Mouse (Mus musculus) thymus, postnatal 0 days (tissue): ENCODE measurements around the gene Mcm3. TPM values are rescaled to one million over a fixed set of nuclear protein-coding genes. Genes with fewer than 3 reads are reported as not detected.

Source experiments
- DNase-seq: peaks from one replicate; pipeline ENCODE4 v3.0.0-alpha.2; 2015; ENCODE audit warnings: low spot score
- polyA plus RNA-seq: library from polyadenylated mRNA; unstranded; fragments of >200 nt; fragmentation: Nextera tagmentation; extraction: Ambion mirVana; gene quantifications from 2 replicates; pipeline ENCODE4 v1.2.1, GENCODE M21; 2015

Gene Mcm3
- 148 and 174 TPM in 2 replicates for polyA plus RNA-seq

GRCm38 (mm10) chr1:20819771-20820605 is at the start of gene Mcm3:
Gene Mcm3 (minus strand): TSS chr1:20820312.
- peak; percentile 94 for DNase-seq

GRCm38 (mm10) chr1:20868036-20868435 is 47.9 kb upstream of the Mcm3 start:
- DNase-seq, result no peak

- no peak for DNase-seq
These were observed 47.3 kb upstream of the Mcm3 start for GRCm38 (mm10) chr1:20867241-20867902.

DNA sequence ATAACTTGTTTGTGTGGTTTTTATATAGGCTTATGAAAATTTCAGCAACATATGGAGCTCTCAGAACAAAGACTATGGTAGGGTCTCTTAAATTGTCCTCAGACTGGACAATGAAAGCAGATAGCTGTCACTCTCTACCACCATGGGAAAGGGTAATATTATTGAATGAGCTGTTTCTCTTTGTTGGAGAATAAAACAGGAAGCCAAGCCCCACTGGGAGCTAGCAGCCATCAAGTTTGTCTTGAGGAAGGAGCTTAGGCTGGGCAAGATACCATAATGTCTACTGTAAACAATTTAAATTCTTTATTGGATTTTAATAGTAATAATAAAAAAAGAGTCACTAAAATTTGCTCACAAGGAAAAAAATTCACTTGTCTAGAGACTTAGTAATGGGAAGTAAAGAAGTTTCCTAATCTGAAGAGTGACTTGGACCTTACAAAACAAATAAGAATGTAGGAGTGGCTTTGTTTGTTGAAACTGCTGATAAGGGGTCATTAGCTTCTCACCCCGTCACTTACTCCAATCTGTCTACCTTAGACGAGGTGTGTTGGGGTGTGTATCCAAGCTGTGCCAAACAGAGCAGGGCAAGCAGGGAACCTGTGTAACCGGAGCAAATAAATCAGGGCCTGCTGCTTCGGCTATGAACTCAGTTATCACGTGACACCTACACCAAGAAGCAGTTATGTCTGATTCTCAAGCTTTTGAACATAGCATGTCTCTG is 43.5 kb upstream of the Mcm3 start:
- DNase-seq, result no peak

GRCm38 (mm10) chr1:20861865-20862264 is 41.8 kb upstream of the Mcm3 start:
- DNase-seq, result no peak

DNA sequence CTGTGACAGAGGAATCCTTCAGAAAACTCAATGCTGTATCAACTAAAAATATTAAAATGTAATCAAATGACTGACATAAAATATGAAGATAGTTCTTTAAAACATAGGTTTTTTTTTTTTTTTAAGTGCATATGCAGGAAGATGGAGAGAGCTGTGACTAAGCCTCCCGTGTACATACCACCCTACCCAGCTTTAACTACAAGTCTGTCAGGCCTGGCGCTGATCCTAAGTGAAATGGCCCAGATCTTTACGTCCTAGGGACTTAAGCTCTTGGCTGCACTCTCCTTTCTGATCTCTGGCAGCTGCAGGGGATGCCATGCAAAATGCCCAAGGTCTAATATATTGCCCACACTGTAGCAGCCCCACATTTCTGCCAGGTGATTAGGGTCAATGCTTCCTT is 40.7 kb upstream of the Mcm3 start:
- no peak for DNase-seq

DNA sequence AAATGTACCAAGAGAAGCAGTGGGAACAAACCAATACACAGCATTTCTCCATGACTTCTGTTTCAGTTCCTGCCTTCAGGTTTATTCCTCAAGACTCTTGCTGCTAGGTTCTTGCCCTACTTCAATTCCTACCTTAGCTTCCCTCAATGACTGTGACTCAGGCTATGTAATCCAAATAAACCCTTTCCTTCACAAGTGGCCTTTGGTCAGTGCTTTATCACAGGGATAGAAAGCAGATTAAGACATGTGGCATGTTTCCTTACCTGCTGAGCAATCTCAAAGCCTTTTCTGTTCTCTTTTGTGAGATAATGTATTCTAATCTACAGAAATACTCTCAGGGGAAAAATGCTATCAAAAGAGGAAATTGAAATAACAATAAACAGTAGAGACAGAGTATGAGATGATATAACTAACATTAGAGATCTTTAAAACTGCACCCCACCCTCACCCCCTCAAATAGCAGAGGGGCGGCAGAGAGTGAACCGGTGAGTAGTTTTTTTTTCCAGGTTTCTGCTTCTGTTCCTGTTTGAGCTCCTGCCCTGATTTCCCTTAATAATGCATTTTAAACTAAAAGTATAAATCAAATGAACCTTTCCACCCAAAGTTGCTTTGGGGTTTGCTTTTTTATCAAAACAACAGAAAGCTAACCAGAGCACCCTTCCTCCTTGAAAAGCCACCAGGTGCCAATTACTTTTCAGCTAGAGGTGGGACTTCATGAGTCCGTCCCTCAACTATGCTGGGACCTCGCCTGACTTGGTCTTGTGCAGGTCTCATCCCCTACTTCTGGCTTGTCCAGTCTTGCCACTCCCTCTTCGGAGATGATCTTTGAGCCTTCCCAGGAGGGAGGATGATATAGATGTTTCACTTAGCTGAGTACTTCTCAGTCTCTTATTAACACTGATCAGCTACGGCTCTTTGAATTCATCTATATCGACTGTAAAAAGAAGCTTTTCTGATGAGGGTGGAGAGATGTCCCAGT is 37.1 kb upstream of the Mcm3 start:
- no peak for DNase-seq

GRCm38 (mm10) chr1:20839911-20840310 is 19.8 kb upstream of the Mcm3 start:
- DNase-seq, result no peak

DNA sequence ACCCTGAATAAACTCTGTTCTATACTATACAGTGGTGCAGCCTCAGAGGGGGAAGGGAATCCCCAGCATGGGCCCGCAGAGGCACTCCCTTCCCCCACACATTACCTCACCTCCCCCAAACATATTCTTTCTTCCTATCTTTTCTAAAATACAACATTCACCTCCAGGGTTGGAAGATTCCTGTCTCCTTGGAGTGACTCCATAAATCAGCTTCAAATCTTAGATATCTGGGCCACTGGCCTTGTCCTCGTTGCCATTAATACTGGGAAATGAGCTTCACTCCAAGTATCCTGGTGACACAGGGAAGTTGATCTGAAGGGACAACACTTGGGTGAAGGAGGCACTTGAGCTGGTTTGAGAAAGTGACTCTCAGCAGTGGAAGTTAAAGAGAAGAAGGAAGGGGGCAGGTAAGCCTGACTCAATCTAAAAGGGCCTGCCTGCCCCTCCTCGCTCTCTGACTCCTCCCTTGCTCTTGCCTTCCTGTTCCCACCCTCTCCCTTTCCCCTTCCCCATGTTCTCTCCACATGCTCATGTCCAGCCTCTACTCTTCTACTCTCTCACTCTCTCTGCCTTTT is 16.5 kb upstream of the Mcm3 start:
- no peak for DNase-seq

- DNase-seq, result no peak
These were observed 13.0 kb upstream of the Mcm3 start for GRCm38 (mm10) chr1:20833141-20833511.

DNA sequence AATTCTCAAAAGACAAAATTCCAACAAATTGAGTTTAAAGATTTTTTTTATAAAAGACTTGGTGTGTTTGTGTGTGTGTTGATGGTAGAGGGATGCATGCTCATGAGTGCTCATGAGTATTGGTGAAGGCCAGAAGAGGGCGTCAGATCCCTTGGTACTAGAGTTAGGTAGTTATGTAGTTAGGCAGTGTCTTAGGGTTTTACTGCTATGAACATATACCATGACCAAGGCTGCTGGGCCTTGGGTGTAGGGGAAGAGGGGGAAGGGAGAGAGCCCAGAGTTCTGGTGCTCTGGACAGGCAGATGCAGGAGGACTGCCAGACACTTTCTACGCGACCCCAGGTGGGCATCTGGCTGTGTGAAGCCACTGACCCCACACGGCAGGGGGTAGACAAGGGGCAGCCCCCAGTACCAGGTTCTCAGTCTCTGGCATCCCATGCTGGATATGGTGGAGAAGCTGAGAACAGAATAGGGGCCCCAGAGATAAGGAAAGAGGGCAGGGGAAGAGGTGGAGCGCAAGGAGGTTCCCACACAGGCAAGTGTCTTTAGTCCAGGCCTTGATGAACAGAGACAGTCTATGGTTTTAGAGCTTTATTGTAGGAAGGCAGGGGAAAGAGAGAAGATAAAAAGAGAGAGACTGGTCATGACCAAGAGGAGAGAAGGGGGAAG is 12.5 kb upstream of the Mcm3 start:
- DNase-seq, result no peak

DNA sequence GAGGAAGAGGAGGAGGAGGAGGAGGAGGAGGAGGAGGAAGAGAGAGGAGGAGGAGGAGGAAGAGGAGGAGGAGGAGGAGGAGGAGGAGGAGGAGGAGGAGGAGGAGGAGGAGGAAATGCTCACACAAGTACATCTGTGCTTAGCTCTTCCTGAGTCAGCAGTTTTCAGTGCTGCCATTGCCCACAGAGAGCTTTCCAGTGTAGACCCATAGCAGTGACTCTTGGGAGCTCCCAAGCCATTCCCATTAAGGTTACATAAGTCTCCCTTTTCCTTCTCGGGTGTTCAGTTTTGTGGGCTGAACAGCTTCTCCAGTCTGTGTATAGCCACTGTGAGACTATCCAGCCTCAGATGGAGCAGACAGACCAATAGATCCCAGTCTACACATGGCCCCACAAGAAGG is 10.4 kb upstream of the Mcm3 start:
- no peak for DNase-seq

GRCm38 (mm10) chr1:20828061-20828460 is 7.9 kb upstream of the Mcm3 start:
- no peak for DNase-seq

GRCm38 (mm10) chr1:20825036-20825435 is 4.9 kb upstream of the Mcm3 start:
- peak; percentile 38 for DNase-seq

GRCm38 (mm10) chr1:20823906-20824305 is 3.8 kb upstream of the Mcm3 start:
- no peak for DNase-seq

DNA sequence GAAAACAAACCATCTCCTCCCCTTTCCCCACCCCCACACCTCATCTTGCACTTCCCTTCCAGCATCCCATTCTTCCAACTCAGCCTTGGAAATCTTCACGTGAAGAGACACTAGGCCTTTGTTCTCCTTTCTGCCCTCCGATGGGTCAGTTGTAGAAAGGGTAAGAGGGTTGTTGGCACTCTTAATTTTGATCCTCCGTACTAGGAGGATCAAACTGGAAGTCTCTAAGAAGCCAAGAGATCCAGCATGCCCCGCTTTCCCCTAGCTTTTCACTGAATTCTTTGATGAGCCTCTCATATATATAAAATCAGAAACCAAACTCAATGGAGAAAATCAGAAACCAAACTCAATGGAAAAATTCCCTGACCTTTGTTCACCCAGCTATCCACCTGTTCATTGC is 3.4 kb upstream of the Mcm3 start:
- no peak for DNase-seq

GRCm38 (mm10) chr1:20820959-20821358 is 847 bp upstream of the Mcm3 start:
- no peak for DNase-seq

DNA sequence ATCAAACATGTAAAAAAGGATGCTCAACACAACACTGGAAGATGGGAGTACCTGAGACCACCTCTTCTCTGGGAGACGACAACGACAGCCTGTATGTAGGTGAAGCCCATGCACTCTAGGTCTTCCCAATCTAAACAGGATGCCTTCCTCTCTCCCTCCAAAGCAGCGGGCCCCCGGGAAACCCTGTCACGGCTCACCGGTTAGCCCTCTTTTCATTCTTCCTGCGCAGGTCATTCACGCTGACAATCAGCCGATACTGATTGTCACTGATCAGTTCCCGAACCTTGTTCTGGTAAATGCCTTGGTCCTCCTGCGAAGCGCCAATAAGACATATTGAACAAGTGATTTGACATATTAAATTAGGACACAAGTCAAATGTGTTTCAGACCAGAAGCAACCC is 2.5 kb downstream of the Mcm3 start:
- no peak for DNase-seq

GRCm38 (mm10) chr1:20817172-20817571 is 2.9 kb downstream of the Mcm3 start:
- no peak for DNase-seq

DNA sequence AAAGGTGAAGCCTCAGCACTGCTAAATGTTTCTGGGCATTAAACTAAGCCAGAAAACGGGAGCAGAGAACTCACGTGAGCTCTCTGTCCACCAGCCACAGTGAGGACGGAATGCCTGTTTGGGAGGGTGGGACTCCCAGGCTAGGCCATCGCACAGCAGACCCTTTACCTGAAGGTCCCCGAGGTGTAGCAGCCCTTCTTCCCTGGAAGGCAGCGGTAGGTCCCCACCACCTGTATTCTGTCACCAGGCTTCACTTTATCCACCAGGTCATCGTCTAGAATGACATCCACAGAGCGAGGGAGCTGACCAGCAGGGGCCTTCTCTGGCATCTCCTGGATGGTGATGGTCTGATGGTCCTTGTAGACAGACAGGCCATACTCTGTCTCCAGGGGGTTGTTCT is 5.6 kb downstream of the Mcm3 start:
- DNase-seq, result no peak
